Mouse (Mus musculus): ENCODE data around the gene Tbrg4. TPM values are rescaled to one million over a fixed set of nuclear protein-coding genes. Genes with fewer than 3 reads are reported as not detected.

Gene Tbrg4
- polyA plus RNA-seq, 1 experiment from 2014 or later, result 45.6 TPM

DNA sequence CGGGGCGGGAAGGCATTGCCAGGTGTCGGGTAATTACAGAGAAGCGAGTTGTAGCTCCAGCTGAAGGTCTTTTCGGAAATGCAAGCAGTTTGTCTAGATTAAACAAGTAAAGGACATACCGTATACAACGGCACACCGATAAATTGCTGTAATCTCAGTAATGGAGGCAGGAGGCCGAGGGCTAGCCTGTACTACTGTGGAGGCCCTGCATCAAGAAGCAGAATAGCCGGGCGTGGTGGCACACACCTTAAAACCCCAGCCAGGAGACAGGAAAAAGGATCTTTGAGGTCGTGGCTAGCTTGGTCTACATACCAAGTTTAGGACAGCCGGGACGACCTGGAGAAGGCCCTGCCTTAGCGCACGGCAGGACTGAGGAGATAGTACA is 513 bp upstream of the Tbrg4 start:
- peak overlapping the region; percentile 86 for H3K4me3 ChIP-seq (ENCODE audit: low read length)
- peak overlapping the region; percentile 97 for H3K4me2 ChIP-seq (replicated peaks; ENCODE audit: low read depth, low read length)
- H3K9ac ChIP-seq (replicated peaks; ENCODE audit: low read length), result peak overlapping the region; percentile 95
- ATAC-seq (ENCODE audit: low FRiP score, low TSS enrichment), result peak; percentile 36
- H3K36me3 ChIP-seq (ENCODE audit: insufficient read depth, low read length), result peaks cover 22% of the 10 kb centered on the region
- no peaks in the 10 kb centered on the region for H3K9me3 ChIP-seq (ENCODE audit: low read length)
- H3K27me3 ChIP-seq (ENCODE audit: insufficient read depth, low read length), result no peaks in the 10 kb centered on the region
- WGBS, result 13% methylated on average over 16 of the region's 16 CpGs
- H3K27ac ChIP-seq (ENCODE audit: low read length), result peak overlapping the region; percentile 96
- H3K4me1 ChIP-seq (ENCODE audit: insufficient read depth, low read length), result peaks cover 22% of the 10 kb centered on the region

GRCm38 (mm10) chr11:6624619-6625382 is 1.1 kb downstream of the Tbrg4 start:
- WGBS, result 71% methylated on average over 14 of the region's 14 CpGs
- no peak for ATAC-seq (ENCODE audit: low FRiP score, low TSS enrichment)
- no peak overlapping the region for H3K27ac ChIP-seq (ENCODE audit: low read length)

GRCm38 (mm10) chr11:6623704-6624103 is 2.2 kb downstream of the Tbrg4 start:
- no peak for ATAC-seq (ENCODE audit: low FRiP score, low TSS enrichment)
- H3K4me2 ChIP-seq (replicated peaks; ENCODE audit: low read depth, low read length), result no peak overlapping the region
- H3K9ac ChIP-seq (replicated peaks; ENCODE audit: low read length), result no peak overlapping the region
- no peaks in the 10 kb centered on the region for H3K27me3 ChIP-seq (ENCODE audit: insufficient read depth, low read length)
- H3K9me3 ChIP-seq (ENCODE audit: low read length), result no peaks in the 10 kb centered on the region
- peaks cover 48% of the 10 kb centered on the region for H3K36me3 ChIP-seq (ENCODE audit: insufficient read depth, low read length)
- H3K27ac ChIP-seq (ENCODE audit: low read length), result no peak overlapping the region
- peaks cover 22% of the 10 kb centered on the region for H3K4me1 ChIP-seq (ENCODE audit: insufficient read depth, low read length)
- H3K4me3 ChIP-seq (ENCODE audit: low read length), result no peak overlapping the region
- 88% methylated on average over 10 of the region's 10 CpGs for WGBS

More at GRCm38 (mm10) chr11:6624619-6625382, 1.1 kb downstream of the Tbrg4 start:
- H3K4me3 ChIP-seq (ENCODE audit: low read length), result peak overlapping the region; percentile 86
- peaks cover 22% of the 10 kb centered on the region for H3K4me1 ChIP-seq (ENCODE audit: insufficient read depth, low read length)
- peak overlapping the region; percentile 95 for H3K9ac ChIP-seq (replicated peaks; ENCODE audit: low read length)
- H3K36me3 ChIP-seq (ENCODE audit: insufficient read depth, low read length), result peaks cover 37% of the 10 kb centered on the region
- no peaks in the 10 kb centered on the region for H3K27me3 ChIP-seq (ENCODE audit: insufficient read depth, low read length)
- H3K9me3 ChIP-seq (ENCODE audit: low read length), result no peaks in the 10 kb centered on the region
- H3K4me2 ChIP-seq (replicated peaks; ENCODE audit: low read depth, low read length), result peak overlapping the region; percentile 59

- H3K27ac ChIP-seq (ENCODE audit: low read length), result no peak overlapping the region
- no peak for ATAC-seq (ENCODE audit: low FRiP score, low TSS enrichment)
- WGBS, result 94% methylated on average over 12 of the region's 12 CpGs
- H3K36me3 ChIP-seq (ENCODE audit: insufficient read depth, low read length), result peaks cover 74% of the 10 kb centered on the region
- H3K27me3 ChIP-seq (ENCODE audit: insufficient read depth, low read length), result no peaks in the 10 kb centered on the region
- no peaks in the 10 kb centered on the region for H3K4me1 ChIP-seq (ENCODE audit: insufficient read depth, low read length)
- no peak overlapping the region for H3K4me3 ChIP-seq (ENCODE audit: low read length)
- H3K9ac ChIP-seq (replicated peaks; ENCODE audit: low read length), result no peak overlapping the region
- H3K4me2 ChIP-seq (replicated peaks; ENCODE audit: low read depth, low read length), result no peak overlapping the region
- no peaks in the 10 kb centered on the region for H3K9me3 ChIP-seq (ENCODE audit: low read length)
Observed at GRCm38 (mm10) chr11:6615250-6616205, 10.3 kb downstream of the Tbrg4 start.

DNA sequence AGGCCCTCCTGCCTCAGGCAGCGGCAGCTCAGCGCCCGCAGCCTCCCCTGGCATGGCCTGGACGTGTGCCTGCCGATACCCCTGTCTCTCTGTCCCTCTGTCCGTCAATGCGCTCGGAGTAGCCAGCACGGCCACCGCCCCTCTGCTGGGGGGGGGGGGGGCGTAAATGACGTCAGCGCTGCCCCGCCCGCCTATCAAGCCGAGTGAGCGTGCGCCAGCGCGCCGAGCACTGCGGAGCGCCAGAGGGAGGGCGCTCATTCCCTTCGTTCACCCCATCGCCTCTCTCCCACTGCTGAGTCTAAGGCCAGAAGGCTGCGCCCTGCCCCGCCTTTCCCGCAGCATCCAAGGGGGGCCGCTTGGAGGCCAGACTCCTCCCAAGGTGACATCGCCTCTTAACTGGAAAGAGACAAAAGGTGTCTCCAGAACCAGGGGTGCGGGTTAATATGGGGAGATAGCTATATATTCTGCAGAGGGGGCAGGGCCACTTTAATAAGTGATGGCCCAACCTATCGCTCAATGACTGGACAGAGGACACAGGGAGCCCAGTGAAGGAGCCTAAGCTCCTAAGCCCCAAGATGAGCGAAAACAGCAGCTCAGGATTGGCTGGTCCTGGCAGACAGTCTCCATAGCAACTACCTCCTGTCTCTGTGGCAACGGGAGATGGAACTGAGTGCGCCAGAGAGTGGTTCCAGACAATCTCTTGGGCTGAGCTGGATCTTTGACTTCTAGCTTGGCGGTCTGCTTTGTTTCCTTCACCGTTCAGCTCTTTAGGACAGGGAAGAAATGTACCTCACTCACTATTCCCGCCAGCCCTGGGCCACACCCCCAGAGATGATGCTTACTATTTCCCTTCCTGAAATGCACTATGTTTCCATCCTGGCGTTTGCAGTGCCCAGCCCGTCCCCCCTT is 20.1 kb downstream of the Tbrg4 start, which contains the start of gene Nacad:
Gene Nacad (minus strand): TSS at position 563 of the 909 bp plus-strand sequence.
- peaks cover 14% of the 10 kb centered on the region for H3K4me1 ChIP-seq (ENCODE audit: insufficient read depth, low read length)
- ATAC-seq (ENCODE audit: low FRiP score, low TSS enrichment), result peak; percentile 49; the same call in 1 of the 2 replicates
- H3K9ac ChIP-seq (replicated peaks; ENCODE audit: low read length), result peak within 1 kb of the TSS; percentile 4; the same call in 1 of the 2 replicates
- H3K9me3 ChIP-seq (ENCODE audit: low read length), result no peaks in the 10 kb centered on the region
- H3K27me3 ChIP-seq (ENCODE audit: insufficient read depth, low read length), result peaks cover 31% of the 10 kb centered on the region
- WGBS, result 6% methylated on average over 37 of the region's 41 CpGs
- no peak within 1 kb of the TSS for H3K27ac ChIP-seq (ENCODE audit: low read length)
- peak within 1 kb of the TSS; percentile 66 for H3K4me2 ChIP-seq (replicated peaks; ENCODE audit: low read depth, low read length)
- H3K36me3 ChIP-seq (ENCODE audit: insufficient read depth, low read length), result 0 out of 2 replicates have a peak, but pooled peaks cover 2% of the 10 kb centered on the region
- H3K4me3 ChIP-seq (ENCODE audit: low read length), result peak within 1 kb of the TSS; percentile 42

DNA sequence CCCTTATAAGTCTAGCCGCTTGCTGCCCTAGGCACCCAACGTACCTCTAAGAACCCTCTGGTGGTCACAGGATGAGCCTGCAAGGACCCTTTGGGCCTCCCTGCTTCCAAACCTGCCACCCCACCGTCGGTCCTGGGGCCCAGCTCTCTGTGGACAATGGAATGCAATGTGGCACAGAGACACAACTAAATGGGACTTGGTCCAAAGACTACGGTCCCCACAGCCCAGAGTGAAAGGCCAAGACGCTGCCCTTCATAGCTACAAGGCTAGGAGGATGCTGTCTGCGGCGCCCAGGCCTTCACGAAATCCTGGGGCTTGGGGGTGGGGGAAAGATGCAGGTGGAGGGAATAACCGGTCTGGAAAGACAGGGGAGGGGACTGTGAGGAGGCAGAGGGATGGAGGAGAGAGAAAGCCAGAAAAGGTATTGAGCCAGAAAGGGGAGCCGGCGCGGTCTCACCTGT is 20.8 kb downstream of the Tbrg4 start:
- H3K9me3 ChIP-seq (ENCODE audit: low read length), result no peaks in the 10 kb centered on the region
- H3K36me3 ChIP-seq (ENCODE audit: insufficient read depth, low read length), result no peaks in the 10 kb centered on the region
- peaks cover 14% of the 10 kb centered on the region for H3K4me1 ChIP-seq (ENCODE audit: insufficient read depth, low read length)
- H3K9ac ChIP-seq (replicated peaks; ENCODE audit: low read length), result peak overlapping the region; percentile 4; the same call in 1 of the 2 replicates
- ATAC-seq (ENCODE audit: low FRiP score, low TSS enrichment), result no peak
- H3K27ac ChIP-seq (ENCODE audit: low read length), result no peak overlapping the region
- peak overlapping the region; percentile 42 for H3K4me3 ChIP-seq (ENCODE audit: low read length)
- peak overlapping the region; percentile 66 for H3K4me2 ChIP-seq (replicated peaks; ENCODE audit: low read depth, low read length)
- WGBS, result 14% methylated on average over 13 of the region's 13 CpGs
- peaks cover 31% of the 10 kb centered on the region for H3K27me3 ChIP-seq (ENCODE audit: insufficient read depth, low read length)

DNA sequence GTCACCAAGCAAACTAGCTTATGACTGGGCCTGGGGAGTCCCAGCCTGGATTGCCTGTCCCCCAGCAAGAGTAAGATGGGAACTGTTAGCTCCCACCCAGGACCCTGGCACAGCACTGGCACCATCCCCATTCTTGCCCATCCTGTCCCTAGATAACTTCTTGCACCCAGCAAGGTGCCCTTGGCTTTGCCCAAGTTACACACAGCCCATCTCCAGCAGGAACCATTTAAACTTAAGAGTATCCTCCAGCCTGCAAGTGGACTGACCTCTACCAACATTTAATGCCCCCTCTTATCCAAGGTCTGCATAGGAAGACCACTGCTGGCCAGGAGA is 21.3 kb downstream of the Tbrg4 start:
- H3K9me3 ChIP-seq (ENCODE audit: low read length), result no peaks in the 10 kb centered on the region
- ATAC-seq (ENCODE audit: low FRiP score, low TSS enrichment), result no peak
- no peak overlapping the region for H3K4me2 ChIP-seq (replicated peaks; ENCODE audit: low read depth, low read length)
- no peak overlapping the region for H3K9ac ChIP-seq (replicated peaks; ENCODE audit: low read length)
- no peaks in the 10 kb centered on the region for H3K36me3 ChIP-seq (ENCODE audit: insufficient read depth, low read length)
- no peak overlapping the region for H3K27ac ChIP-seq (ENCODE audit: low read length)
- peaks cover 31% of the 10 kb centered on the region for H3K27me3 ChIP-seq (ENCODE audit: insufficient read depth, low read length)
- peaks cover 14% of the 10 kb centered on the region for H3K4me1 ChIP-seq (ENCODE audit: insufficient read depth, low read length)
- no peak overlapping the region for H3K4me3 ChIP-seq (ENCODE audit: low read length)

DNA sequence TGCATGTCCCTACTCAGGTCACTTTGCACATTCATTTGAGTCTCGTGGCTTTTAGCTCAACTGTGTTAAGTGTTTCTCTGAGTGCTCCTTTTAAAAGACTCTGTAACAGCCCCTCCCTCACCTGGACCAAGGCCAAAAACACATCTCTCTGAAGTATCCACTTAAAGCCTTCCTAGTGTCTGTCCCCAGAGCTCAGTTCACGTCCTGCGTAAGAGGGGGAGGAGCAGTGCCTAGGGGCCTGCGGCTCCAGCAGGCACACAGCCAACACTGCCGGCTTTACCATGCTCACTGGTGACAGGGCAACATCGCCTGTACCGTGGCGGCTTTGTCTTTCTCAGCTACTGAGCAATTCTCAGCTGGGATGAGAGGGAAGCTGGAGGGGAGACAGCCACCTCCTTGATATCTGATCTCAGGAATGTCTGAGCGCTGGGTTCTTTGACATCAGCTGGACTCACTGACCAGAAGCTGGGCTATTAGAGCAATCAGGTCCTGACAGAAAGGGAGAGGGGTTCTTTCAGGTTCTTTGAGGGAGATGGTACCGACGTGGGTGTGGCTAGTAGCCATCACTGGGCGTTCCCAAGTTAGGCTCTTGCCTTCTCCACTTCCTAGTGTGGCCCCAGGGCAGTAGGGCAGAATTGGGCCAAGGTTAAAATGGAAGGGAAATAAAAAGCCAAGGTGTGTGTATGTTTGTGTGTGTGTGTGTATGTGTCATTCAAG is 21.8 kb downstream of the Tbrg4 start:
- 0 out of 2 replicates have a peak overlapping the region, but pooled peaks have one; percentile 16 for H3K4me2 ChIP-seq (replicated peaks; ENCODE audit: low read depth, low read length)
- no peak overlapping the region for H3K4me3 ChIP-seq (ENCODE audit: low read length)
- H3K9ac ChIP-seq (replicated peaks; ENCODE audit: low read length), result 0 out of 2 replicates have a peak overlapping the region, but pooled peaks have one; percentile 15
- H3K27me3 ChIP-seq (ENCODE audit: insufficient read depth, low read length), result peaks cover 31% of the 10 kb centered on the region
- H3K4me1 ChIP-seq (ENCODE audit: insufficient read depth, low read length), result peaks cover 14% of the 10 kb centered on the region
- 11% methylated on average over 12 of the region's 12 CpGs for WGBS
- H3K27ac ChIP-seq (ENCODE audit: low read length), result no peak overlapping the region
- H3K36me3 ChIP-seq (ENCODE audit: insufficient read depth, low read length), result no peaks in the 10 kb centered on the region
- H3K9me3 ChIP-seq (ENCODE audit: low read length), result no peaks in the 10 kb centered on the region
- ATAC-seq (ENCODE audit: low FRiP score, low TSS enrichment), result peak; percentile 27; the same call in 1 of the 2 replicates
